Mouse (Mus musculus) lung, postnatal 14 days (tissue): ENCODE measurements around the gene Gpr162.
"Not testable (repeated sequence)": the region's sequence is repeated elsewhere in the genome, so short reads cannot be mapped to it uniquely, and the experiment has no call there.

ENCODE experiments used
- DNase-seq: peaks from one replicate; pipeline ENCODE4 v3.0.0; 2021

Gpr162 gene

GRCm38 (mm10) chr6:124834512-124835081, 29.2 kb downstream of the Gpr162 start:
- DNase-seq: no peak

GRCm38 (mm10) chr6:124831649-124832048, 32.1 kb downstream of the Gpr162 start:
- DNase-seq: no peak

DNA sequence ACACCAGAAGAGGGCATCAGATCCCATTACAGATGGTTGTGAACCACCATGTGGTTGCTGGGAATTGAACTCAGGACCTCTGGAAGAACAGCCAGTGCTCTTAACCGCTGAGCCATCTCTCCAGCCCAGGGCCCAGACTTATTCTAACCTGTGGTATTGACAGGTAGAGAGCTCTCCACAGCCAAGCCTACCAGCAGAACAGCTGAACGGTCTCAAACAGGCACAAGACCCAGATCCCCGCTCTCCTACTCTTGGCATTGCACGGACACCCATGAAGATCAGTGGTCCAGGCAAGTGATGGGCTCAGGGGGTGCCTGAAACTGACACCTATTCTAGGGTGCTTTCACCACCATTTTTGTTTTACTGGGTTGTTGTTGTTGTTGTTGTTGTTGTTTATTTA, 32.6 kb downstream of the Gpr162 start:
- not testable (repeated sequence) for DNase-seq

- peak; percentile 92 for DNase-seq
Observed at GRCm38 (mm10) chr6:124829799-124830700, 33.7 kb downstream of the Gpr162 start.

DNA sequence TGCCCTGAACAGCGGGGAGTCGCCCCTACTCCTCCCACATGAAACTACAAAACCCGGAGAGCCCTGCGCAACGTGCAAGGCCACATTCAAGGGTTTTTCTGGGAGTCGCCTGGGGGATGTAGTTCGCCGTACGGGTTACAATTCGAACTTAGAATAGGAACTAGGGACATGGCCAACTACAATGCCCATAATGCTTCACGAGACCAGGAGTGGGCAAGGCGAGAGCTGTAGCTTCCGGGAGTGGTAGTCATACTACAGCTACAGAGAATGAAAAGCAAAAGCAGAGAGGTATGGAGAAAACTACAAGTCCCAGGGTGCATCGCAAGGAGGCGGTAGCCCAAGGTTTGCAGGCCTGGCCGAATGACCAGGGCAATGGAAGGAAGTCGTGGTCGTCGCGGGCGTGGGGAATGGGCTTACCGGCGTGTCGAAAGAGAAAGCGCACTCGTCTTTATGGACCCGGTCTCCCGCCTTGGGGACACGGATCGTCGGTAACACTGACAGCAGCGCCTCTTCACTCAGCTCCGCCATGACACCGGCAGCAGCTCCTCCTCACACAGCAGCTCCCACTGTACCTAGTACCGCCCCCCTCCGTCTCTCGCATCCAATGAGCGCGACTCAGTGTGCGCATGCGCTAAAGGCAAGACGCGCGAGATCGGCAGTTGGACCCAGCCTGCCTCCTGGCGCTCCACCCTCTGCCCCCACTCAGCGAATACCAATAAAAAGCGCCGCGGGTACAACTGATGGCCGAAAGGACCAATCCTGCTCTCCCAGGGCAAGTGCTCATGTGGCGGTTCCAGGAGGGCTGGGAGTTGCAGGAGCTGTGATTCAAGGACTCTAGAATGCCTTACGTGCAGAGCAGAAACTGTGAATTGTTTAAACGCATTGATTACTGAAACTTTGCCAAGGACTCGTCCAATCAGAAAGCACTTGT, 34.6 kb downstream of the Gpr162 start, which contains the start of the genes Usp5 and Cdca3:
TSS of gene Usp5 (minus strand) at position 617 of the 931 bp plus-strand sequence.
TSS of gene Cdca3 (plus strand) at position 680 of the 931 bp plus-strand sequence.
- peak; percentile 97 for DNase-seq

GRCm38 (mm10) chr6:124828101-124828592, 35.6 kb downstream of the Gpr162 start:
- DNase-seq: no peak

DNA sequence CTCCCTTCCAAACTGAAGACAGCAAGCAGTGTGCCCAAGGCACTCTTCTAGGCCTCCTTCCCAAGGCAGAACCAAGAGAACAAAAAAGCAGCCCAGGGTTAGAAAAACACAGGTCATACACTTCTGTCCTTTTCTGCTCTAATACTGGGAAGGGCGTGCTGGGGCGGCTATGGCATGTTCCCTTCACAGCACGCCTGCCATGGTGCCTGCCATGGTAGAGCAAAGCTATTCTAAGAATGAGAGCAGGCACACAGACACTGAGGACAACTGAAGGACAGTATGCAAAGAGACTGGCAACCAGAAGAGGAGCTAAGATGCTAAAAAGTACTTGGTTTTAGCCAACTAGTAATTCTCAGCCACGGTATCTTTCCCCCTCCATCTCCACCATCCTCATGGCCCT, 41.7 kb downstream of the Gpr162 start:
- DNase-seq: no peak

- DNase-seq: no peak
Observed at GRCm38 (mm10) chr6:124820891-124821290, 42.9 kb downstream of the Gpr162 start.

DNA sequence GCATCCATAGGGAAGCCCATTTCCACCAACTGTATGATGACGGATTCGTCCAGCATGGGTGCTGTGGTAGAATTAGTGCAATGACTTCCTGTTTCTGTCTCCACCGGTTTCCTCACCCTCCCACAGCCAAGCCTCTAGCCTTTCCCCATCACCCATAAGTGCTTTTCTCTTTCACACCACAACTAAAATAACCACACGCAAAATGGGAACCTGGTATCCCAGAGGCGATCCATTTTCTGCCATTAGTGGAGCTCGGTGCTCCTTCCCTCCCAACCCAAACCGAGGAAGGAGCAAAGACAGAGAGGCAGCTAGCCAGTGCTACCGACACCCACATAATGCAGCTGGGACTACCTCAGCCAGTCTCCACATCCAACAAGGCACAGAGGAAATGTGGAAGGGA, 45.8 kb downstream of the Gpr162 start:
- no peak for DNase-seq

GRCm38 (mm10) chr6:124817563-124817962, 46.2 kb downstream of the Gpr162 start:
- no peak for DNase-seq

- no peak for DNase-seq
Observed at GRCm38 (mm10) chr6:124817125-124817524, 46.7 kb downstream of the Gpr162 start.

- no peak for DNase-seq
Observed at GRCm38 (mm10) chr6:124816611-124817010, 47.2 kb downstream of the Gpr162 start.

- DNase-seq: no peak
Observed at GRCm38 (mm10) chr6:124814858-124815774, 48.7 kb downstream of the Gpr162 start.

GRCm38 (mm10) chr6:124814448-124814847, 49.3 kb downstream of the Gpr162 start:
- no peak for DNase-seq

- DNase-seq: peak; percentile 91
Observed at GRCm38 (mm10) chr6:124813933-124814332, 49.9 kb downstream of the Gpr162 start, which contains the start of gene Tpi1. Tpi1 (minus strand) TSS chr6:124814296.

DNA sequence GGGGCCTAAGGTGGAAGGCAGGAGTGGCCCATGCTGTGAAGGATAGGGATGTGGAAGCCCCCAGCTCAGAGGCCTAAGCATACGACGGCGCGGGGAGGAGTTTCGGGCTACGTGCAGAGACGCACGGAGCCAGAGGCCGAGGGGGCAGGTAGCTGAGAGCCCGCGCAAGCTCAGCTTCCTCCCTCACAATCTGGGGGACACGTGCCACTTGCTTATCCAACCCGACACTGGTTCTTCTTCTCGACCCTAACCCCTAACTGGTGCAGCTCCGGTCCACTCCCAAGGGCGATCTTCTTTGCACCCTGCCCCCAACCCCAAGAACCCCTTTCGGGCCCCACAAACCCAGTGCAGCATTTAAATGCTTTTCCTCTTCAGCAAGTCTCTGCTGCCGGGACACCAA, 50.3 kb downstream of the Gpr162 start:
- DNase-seq: peak; percentile 56

GRCm38 (mm10) chr6:124812848-124813247, 50.9 kb downstream of the Gpr162 start:
- no peak for DNase-seq

GRCm38 (mm10) chr6:124811701-124812560, 51.9 kb downstream of the Gpr162 start:
- no peak for DNase-seq

GRCm38 (mm10) chr6:124811403-124811665, 52.4 kb downstream of the Gpr162 start:
- no peak for DNase-seq

DNA sequence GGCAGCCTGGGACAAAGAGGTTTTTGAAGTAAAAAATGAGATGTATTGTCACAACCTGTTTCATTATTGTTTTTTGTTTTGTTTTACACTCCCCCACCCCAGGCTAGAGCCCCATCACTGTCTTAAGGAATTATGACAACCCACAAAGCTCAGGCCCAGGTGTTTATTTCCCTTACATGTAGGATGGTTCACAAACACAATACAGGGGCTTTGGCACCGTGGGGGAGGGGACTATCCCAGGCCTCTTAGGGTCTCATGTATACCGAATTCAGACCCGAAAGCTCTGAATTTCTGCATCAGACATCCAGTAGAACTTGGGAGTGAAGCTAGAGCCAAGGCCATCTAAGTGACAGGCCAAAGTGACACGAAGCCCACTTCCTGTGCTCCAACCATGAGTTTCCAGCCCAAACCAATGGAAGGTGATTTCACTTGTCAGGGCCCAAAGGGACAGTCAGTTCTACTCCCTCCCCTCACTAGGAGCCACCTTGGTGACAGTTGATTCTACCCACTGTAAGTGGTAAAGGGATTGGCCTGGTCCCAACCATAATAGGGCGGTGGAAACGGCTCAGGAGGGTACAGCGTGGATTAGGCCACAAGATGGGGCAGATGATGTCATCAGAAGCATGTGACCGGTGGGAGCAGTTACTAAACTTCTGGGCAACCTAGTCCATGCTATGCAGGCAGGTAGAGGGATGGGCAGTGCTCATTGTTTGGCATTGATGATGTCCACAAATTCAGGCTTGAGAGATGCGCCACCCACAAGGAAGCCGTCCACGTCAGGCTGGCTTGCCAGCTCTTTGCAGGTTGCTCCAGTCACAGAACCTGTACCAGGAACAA, 53.0 kb downstream of the Gpr162 start:
- DNase-seq: not testable (repeated sequence)
